Mouse (Mus musculus) liver, embryonic 14.5 days (tissue): ENCODE measurements around the gene Prf1. TPM values are rescaled to one million over a fixed set of nuclear protein-coding genes. Genes with fewer than 3 reads are reported as not detected.

Experiments
- ATAC-seq: fragments of 200-750 bp; cut with Nextera tagmentation; 2 replicates; pipeline ENCODE4 v1.8.0; 2017; ENCODE audit warnings: moderate number of reproducible peaks, mild to moderate bottlenecking, moderate library complexity; ENCODE audit not compliant: insufficient read depth
- DNase-seq, 3 experiments: peaks; one replicate each; pipeline ENCODE4 v3.0.0-alpha.2; 2012 to 2013; ENCODE audit warnings: low read depth in 3 of 3, low spot score in 3 of 3
- H3K27ac ChIP-seq: fragments of 300-500 bp; sonication (generic); 2 replicates; pipeline ENCODE4 v1.5.1; 2014; ENCODE audit warnings: moderate library complexity, mild to moderate bottlenecking, control low read depth, inconsistent platforms
- H3K27me3 ChIP-seq: fragments of 300-500 bp; sonication (generic); 2 replicates; pipeline ENCODE4 v1.6.1; 2014; ENCODE audit warnings: mild to moderate bottlenecking, low read length, moderate library complexity; ENCODE audit not compliant: control insufficient read depth, insufficient read depth
- H3K36me3 ChIP-seq: fragments of 300-500 bp; sonication (generic); replicated peaks from 2 replicates; pipeline ENCODE4 v1.6.1; 2014; ENCODE audit warnings: low read depth; ENCODE audit not compliant: control insufficient read depth, insufficient read depth
- H3K4me1 ChIP-seq, 2 experiments: fragments of 200-500 bp in 1 of 2; fragments of 300-500 bp in 1 of 2; sonication (generic) in 1 of 2; replicated peaks; 2 replicates each; pipeline ENCODE4 v1.6.1; 2012 to 2014; ENCODE audit warnings: antibody characterized with exemption in 1 of 2, inconsistent platforms in 1 of 2, low read length in 1 of 2; ENCODE audit not compliant: control insufficient read depth in 2 of 2, insufficient read depth in 2 of 2
- H3K4me2 ChIP-seq: fragments of 300-500 bp; sonication (generic); 2 replicates; pipeline ENCODE4 v1.6.1; 2014; ENCODE audit warnings: low read depth, mild to moderate bottlenecking, control low read depth, moderate library complexity
- H3K4me3 ChIP-seq, 2 experiments: fragments of 200-500 bp in 1 of 2; fragments of 300-500 bp in 1 of 2; sonication (generic) in 1 of 2; 2 replicates each; pipeline ENCODE4 v1.5.1; 2012 to 2014; ENCODE audit warnings: low read depth in 2 of 2, low read length in 2 of 2, mild to moderate bottlenecking in 2 of 2, control low read depth in 1 of 2, inconsistent platforms in 1 of 2, moderate library complexity in 1 of 2; ENCODE audit not compliant: insufficient read depth in 1 of 2
- H3K9ac ChIP-seq: fragments of 300-500 bp; sonication (generic); replicated peaks from 2 replicates; pipeline ENCODE4 v1.6.1; 2014; ENCODE audit warnings: mild to moderate bottlenecking, control low read depth, moderate library complexity
- H3K9me3 ChIP-seq: fragments of 300-500 bp; sonication (generic); 2 replicates; pipeline ENCODE4 v1.6.1; 2016; ENCODE audit warnings: low read length, mixed read lengths; ENCODE audit not compliant: control insufficient read depth
- CTCF ChIP-seq: IDR thresholded peaks from 2 replicates; pipeline ENCODE4 v1.5.1; 2016; ENCODE audit warnings: antibody characterized with exemption, low read depth, control low read depth
- EP300 ChIP-seq: IDR thresholded peaks from 2 replicates; pipeline ENCODE4 v1.6.1; 2016; ENCODE audit warnings: antibody characterized with exemption, low read depth
- WGBS: fragments of 180-500 bp; shearing (Covaris S2); extraction: QIAGEN DNeasy Blood & Tissue Kit; methylation state at CpG from one replicate; pipeline ENCODE4 v1.1.7; 2014; ENCODE audit not compliant: insufficient replicate concordance; 5-methylcytosine and 5-hydroxymethylcytosine counted together
- polyA plus RNA-seq, 2 experiments: library from polyadenylated mRNA; depleted of rRNA in 1 of 2; stranded (reverse) in 1 of 2; unstranded in 1 of 2; fragments of >200 nt; fragmentation: Nextera tagmentation in 1 of 2; extraction: Ambion mirVana in 1 of 2; gene quantifications; 2 replicates each; pipeline versions ENCODE4 v1.2.1 to v1.2.3; 2012 to 2014

Gene Prf1
- polyA plus RNA-seq, 2 experiments = 0.02 TPM; not detected in 1

DNA sequence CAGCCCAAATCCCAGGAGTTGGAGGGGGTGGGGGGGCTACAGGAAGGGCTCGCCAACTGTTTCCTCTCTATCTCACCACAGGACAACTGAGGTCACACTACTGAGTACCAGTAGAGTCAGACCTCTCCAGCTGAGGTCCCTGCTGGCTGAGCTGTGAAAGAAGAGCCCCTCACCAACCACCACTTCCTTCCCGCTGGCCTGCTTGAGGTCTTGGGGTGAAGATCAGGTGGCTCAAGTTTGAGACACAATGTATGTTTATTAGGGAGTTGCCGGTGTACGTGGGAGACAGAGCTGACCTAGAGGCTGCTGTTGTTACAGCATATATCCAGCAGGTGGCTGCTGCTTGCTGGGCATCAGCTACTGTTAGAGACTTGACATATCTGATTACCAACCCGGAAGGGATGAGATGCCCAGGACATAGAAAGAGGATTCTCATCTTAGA, 21.9 kb upstream of the Prf1 start:
- WGBS = 0% methylated on average over 5 of the region's 5 CpGs
- ATAC-seq (no peak), DNase-seq (peak in 2 of 3 experiments; percentile 4 to 14)
- no peaks in the 10 kb centered on the region for H3K9me3 ChIP-seq
- H3K27me3 ChIP-seq = peaks cover 20% of the 10 kb centered on the region
- TF ChIP-seq EP300 (no peak), CTCF (peak; percentile 76)
- no peak overlapping the region for H3K4me3 ChIP-seq
- H3K27ac ChIP-seq = no peak overlapping the region
- no peak overlapping the region for H3K4me2 ChIP-seq
- no peak overlapping the region for H3K9ac ChIP-seq
- 0 out of 4 replicates have a peak, but pooled peaks cover 0 to 7% of the 10 kb centered on the region in 2 experiments for H3K4me1 ChIP-seq
- no peaks in the 10 kb centered on the region for H3K36me3 ChIP-seq

- Histone ChIP-seq H3K9me3 (no peaks in the 10 kb centered on the region), H3K27ac (no peak overlapping the region), H3K4me3 (no peak overlapping the region), H3K27me3 (peaks cover 20% of the 10 kb centered on the region), H3K4me2 (no peak overlapping the region), H3K36me3 (no peaks in the 10 kb centered on the region), H3K9ac (no peak overlapping the region), H3K4me1 (0 out of 4 replicates have a peak, but pooled peaks cover 0 to 7% of the 10 kb centered on the region in 2 experiments)
- 70% methylated on average over 6 of the region's 6 CpGs for WGBS
- DNase-seq (no peak), ATAC-seq (no peak)
- TF ChIP-seq EP300 = no peak
- no peak for TF ChIP-seq CTCF
Measured at GRCm38 (mm10) chr10:61277051-61277450, 20.6 kb upstream of the Prf1 start.

DNA sequence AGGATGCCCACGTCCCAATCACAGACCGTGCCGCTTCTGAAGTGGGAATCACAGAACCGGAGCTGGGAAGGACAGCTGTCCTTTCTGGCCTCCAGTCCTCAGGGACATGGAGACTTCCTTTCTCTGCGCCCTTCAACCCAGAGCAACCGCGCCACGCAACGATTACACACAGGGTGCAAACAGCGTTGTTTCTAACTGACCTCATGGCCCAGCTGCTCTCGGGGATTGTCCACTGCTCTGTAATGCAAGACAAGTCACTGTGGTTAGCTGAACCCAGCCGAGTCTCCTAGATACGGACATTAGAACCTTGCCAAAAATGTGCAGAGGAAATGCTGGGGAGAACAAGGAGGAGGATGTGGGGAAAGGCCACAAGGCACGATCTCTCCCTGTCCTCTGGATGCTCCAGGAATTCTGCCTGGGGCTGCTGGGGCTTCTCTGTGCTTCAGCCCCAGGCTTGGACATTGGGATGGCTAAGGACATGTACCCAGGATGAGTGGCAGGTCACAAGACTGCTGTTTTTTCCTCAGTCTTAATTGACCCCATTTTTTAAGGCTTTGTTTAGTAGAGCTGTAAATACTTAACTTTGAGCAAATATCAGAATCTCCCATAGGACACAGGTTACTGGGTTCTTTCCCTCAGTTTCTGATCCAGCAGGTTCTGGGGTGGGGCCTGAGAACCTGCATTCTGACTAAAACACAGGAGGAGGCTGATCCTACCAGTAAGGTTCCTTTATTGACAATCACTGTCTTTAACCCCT, 19.5 kb upstream of the Prf1 start:
- H3K9me3 ChIP-seq = no peaks in the 10 kb centered on the region
- no peak overlapping the region for H3K27ac ChIP-seq
- 33% methylated on average over 14 of the region's 14 CpGs for WGBS
- H3K27me3 ChIP-seq = peaks cover 11% of the 10 kb centered on the region
- H3K36me3 ChIP-seq = no peaks in the 10 kb centered on the region
- H3K9ac ChIP-seq = no peak overlapping the region
- no peak overlapping the region for H3K4me2 ChIP-seq
- no peak overlapping the region for H3K4me3 ChIP-seq
- H3K4me1 ChIP-seq = 0 out of 4 replicates have a peak, but pooled peaks cover 0 to 7% of the 10 kb centered on the region in 2 experiments
- DNase-seq (no peak), ATAC-seq (no peak)
- no peak for TF ChIP-seq EP300
- TF ChIP-seq CTCF = no peak

DNA sequence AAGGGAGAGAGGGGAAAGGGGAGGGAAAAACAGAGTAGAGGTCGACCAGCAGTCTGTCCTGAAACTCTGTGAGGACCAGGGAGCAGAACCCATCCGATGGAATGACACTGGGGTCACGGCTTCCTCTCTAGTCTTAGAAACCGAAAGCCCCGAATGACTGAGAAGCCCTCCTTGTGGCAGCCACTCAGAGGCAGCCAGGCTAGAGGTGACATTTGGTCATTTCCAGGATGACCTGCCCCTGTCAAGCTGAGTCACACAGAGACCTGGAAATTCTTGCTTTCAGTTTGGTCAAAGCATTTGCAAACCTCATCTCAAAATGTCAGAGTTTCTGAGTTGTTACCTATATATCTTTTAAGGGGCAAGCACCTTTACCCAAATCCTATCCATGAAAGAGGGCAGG, 16.5 kb upstream of the Prf1 start:
- no peaks in the 10 kb centered on the region for H3K9me3 ChIP-seq
- H3K36me3 ChIP-seq = no peaks in the 10 kb centered on the region
- DNase-seq (no peak), ATAC-seq (no peak)
- peaks cover 0 to 6% of the 10 kb centered on the region in 2 experiments; a peak in 1 of 4 replicates for H3K4me1 ChIP-seq
- no peak overlapping the region for H3K4me3 ChIP-seq
- TF ChIP-seq EP300 (no peak), CTCF (no peak)
- no peak overlapping the region for H3K4me2 ChIP-seq
- H3K27ac ChIP-seq = no peak overlapping the region
- no peaks in the 10 kb centered on the region for H3K27me3 ChIP-seq
- no peak overlapping the region for H3K9ac ChIP-seq
- 51% methylated on average over 5 of the region's 5 CpGs for WGBS

DNA sequence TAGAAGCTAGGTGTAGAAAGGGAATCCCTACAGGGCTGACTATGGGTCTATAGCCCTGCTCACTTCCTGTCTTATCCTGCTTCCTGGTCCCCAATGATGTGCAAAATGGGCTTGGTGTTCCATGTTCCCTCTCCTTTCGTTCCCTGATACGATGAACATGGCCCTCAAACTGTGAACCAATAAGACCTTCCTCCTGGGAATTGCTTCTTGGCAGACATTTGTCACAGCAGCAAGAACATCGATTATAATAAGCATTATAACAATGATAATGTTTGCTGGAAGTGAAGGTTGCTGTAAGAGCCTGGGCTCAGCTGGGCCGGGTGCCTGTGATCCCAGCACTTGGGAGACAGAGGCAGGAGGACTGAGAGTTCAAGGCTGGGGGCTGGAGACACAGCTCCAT, 13.3 kb upstream of the Prf1 start:
- Histone ChIP-seq H3K36me3 (no peaks in the 10 kb centered on the region), H3K27me3 (no peaks in the 10 kb centered on the region), H3K4me1 (peaks cover 0 to 2% of the 10 kb centered on the region in 2 experiments; a peak in 1 of 4 replicates), H3K9ac (no peak overlapping the region), H3K4me2 (no peak overlapping the region), H3K9me3 (no peaks in the 10 kb centered on the region), H3K27ac (no peak overlapping the region), H3K4me3 (no peak overlapping the region)
- TF ChIP-seq EP300 (no peak), CTCF (no peak)
- 54% methylated on average over 4 of the region's 4 CpGs for WGBS
- DNase-seq (no peak), ATAC-seq (no peak)
